Mouse (Mus musculus): Measurements from ENCODE around the gene Ptpn14. TPM values are rescaled to one million over a fixed set of nuclear protein-coding genes. Genes with fewer than 3 reads are reported as not detected.
A peak's percentile ranks its signal among the peaks of the same experiment; 100 is the strongest.

The Ptpn14 gene
- polyA plus RNA-seq, 1 experiment from 2014 or later: 9.6 TPM

DNA sequence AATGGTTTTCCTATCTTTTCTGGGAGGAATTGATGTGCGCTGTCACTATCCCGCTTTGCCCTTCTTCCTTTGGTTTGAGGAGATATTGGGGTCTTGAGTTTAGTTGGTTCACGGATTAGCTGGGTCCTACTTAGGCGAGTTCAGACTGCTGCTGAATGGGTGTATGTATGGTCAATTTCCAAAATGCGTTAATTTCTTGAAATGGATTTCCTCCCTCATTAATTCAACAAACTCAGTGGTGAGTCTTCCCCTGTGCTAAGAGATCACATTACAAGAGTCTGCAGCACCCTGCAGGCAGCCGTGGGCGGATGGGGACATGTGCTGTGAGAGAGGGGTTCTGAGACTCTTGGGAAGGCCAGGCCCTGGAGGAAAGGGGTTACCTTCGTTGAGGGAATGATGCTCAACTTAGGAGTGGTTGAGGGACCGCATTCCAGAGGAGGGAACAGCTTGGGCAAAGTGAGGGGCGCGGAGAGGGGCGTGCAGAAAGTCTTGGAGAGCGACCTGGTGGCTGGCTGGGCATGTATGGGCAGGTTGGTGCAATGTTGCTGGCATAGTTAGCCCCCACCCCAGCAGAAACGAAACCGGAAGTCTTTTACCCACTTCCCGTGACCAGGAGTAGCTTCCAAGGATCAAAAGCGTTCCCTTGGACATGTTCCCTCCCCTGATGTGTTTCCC lies 1.2 kb downstream of the Ptpn14 start:
- 17% methylated on average over 17 of the region's 17 CpGs for WGBS
- peak overlapping the region; percentile 95 for H3K4me3 ChIP-seq (ENCODE audit: low read length)
- H3K27ac ChIP-seq (ENCODE audit: low read length): peak overlapping the region; percentile 4; the same call in 1 of the 2 replicates
- peak overlapping the region; percentile 95 for H3K9ac ChIP-seq (ENCODE audit: low read length)
- no peaks in the 10 kb centered on the region for H3K36me3 ChIP-seq (ENCODE audit: control insufficient read depth, insufficient read depth)
- H3K4me2 ChIP-seq (ENCODE audit: low read depth, low read length): peak overlapping the region; percentile 93
- no peaks in the 10 kb centered on the region for H3K27me3 ChIP-seq (ENCODE audit: control insufficient read depth, insufficient read depth, low read length)
- peaks cover 39% of the 10 kb centered on the region for H3K4me1 ChIP-seq (ENCODE audit: control insufficient read depth, insufficient read depth, low read length)
- H3K9me3 ChIP-seq (replicated peaks; ENCODE audit: control insufficient read depth, low read length): peaks cover 4% of the 10 kb centered on the region; the same call in 1 of the 2 replicates
- no peak for ATAC-seq (replicated peaks; ENCODE audit: extremely low read depth, insufficient read depth, low FRiP score)

DNA sequence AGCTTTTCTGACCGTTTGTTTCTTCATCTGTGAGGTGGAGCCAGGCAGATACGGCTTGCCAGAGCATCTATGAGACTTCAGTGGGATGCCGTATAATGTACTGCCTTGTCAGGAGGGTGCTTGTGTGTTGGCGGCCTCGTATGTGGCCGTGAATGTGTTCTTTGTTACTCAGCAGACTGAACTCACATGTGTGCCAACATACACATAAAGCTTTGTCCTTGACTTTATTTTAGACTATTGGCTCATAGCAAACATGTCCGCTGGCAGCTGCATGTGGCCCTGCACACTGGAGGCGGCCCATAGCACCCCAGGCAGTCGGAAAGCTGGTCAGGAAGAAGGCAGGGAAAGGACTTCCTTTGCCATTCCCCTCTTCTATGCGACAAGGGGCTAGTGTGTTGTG lies 3.6 kb downstream of the Ptpn14 start:
- Histone ChIP-seq H3K9me3 (replicated peaks; ENCODE audit: control insufficient read depth, low read length) (no peaks in the 10 kb centered on the region), H3K4me3 (ENCODE audit: low read length) (no peak overlapping the region), H3K27ac (ENCODE audit: low read length) (0 out of 2 replicates have a peak overlapping the region, but pooled peaks have one; percentile 15), H3K4me1 (ENCODE audit: control insufficient read depth, insufficient read depth, low read length) (peaks cover 39% of the 10 kb centered on the region), H3K9ac (ENCODE audit: low read length) (no peak overlapping the region), H3K36me3 (ENCODE audit: control insufficient read depth, insufficient read depth) (no peaks in the 10 kb centered on the region), H3K4me2 (ENCODE audit: low read depth, low read length) (no peak overlapping the region), H3K27me3 (ENCODE audit: control insufficient read depth, insufficient read depth, low read length) (no peaks in the 10 kb centered on the region)
- no peak for ATAC-seq (replicated peaks; ENCODE audit: extremely low read depth, insufficient read depth, low FRiP score)
- WGBS: 67% methylated on average over 10 of the region's 10 CpGs

- H3K4me3 ChIP-seq (ENCODE audit: low read length): no peak overlapping the region
- ATAC-seq (replicated peaks; ENCODE audit: extremely low read depth, insufficient read depth, low FRiP score): no peak
- no peak overlapping the region for H3K9ac ChIP-seq (ENCODE audit: low read length)
- 0 out of 2 replicates have a peak overlapping the region, but pooled peaks have one; percentile 15 for H3K27ac ChIP-seq (ENCODE audit: low read length)
- peaks cover 35% of the 10 kb centered on the region for H3K4me1 ChIP-seq (ENCODE audit: control insufficient read depth, insufficient read depth, low read length)
- WGBS: 71% methylated on average over 8 of the region's 8 CpGs
- H3K36me3 ChIP-seq (ENCODE audit: control insufficient read depth, insufficient read depth): no peaks in the 10 kb centered on the region
- H3K9me3 ChIP-seq (replicated peaks; ENCODE audit: control insufficient read depth, low read length): no peaks in the 10 kb centered on the region
- H3K4me2 ChIP-seq (ENCODE audit: low read depth, low read length): no peak overlapping the region
- no peaks in the 10 kb centered on the region for H3K27me3 ChIP-seq (ENCODE audit: control insufficient read depth, insufficient read depth, low read length)
Measured at GRCm38 (mm10) chr1:189732156-189732555, 4.1 kb downstream of the Ptpn14 start.

DNA sequence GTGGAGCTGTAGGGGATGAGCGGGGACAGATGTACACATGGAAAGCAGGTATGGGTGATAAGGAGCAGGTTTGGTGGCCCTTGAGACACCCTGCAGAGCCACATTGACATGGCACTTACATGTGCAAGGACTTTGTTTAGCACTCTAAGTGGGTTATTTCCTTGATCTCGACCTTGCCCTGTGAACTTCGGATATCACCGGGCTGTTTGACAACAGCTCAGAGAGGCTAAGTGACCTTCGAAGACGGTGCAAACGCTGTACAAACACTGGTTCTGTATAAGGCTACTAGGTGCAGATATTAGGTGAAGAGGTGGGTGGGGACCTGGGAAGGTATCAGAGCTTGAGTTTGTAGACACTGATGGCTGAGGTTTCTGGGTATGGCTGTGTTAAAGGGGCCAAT lies 12.0 kb downstream of the Ptpn14 start:
- Histone ChIP-seq H3K9ac (ENCODE audit: low read length) (no peak overlapping the region), H3K4me3 (ENCODE audit: low read length) (no peak overlapping the region), H3K9me3 (replicated peaks; ENCODE audit: control insufficient read depth, low read length) (no peaks in the 10 kb centered on the region), H3K27ac (ENCODE audit: low read length) (no peak overlapping the region), H3K36me3 (ENCODE audit: control insufficient read depth, insufficient read depth) (no peaks in the 10 kb centered on the region), H3K4me2 (ENCODE audit: low read depth, low read length) (no peak overlapping the region), H3K4me1 (ENCODE audit: control insufficient read depth, insufficient read depth, low read length) (peaks cover 12% of the 10 kb centered on the region), H3K27me3 (ENCODE audit: control insufficient read depth, insufficient read depth, low read length) (no peaks in the 10 kb centered on the region)
- no peak for ATAC-seq (replicated peaks; ENCODE audit: extremely low read depth, insufficient read depth, low FRiP score)
- WGBS: 67% methylated on average over 7 of the region's 7 CpGs

GRCm38 (mm10) chr1:189742041-189742440 lies 14.0 kb downstream of the Ptpn14 start:
- Histone ChIP-seq H3K36me3 (ENCODE audit: control insufficient read depth, insufficient read depth) (no peaks in the 10 kb centered on the region), H3K4me3 (ENCODE audit: low read length) (no peak overlapping the region), H3K9me3 (replicated peaks; ENCODE audit: control insufficient read depth, low read length) (no peaks in the 10 kb centered on the region), H3K27ac (ENCODE audit: low read length) (no peak overlapping the region), H3K9ac (ENCODE audit: low read length) (no peak overlapping the region), H3K27me3 (ENCODE audit: control insufficient read depth, insufficient read depth, low read length) (no peaks in the 10 kb centered on the region), H3K4me2 (ENCODE audit: low read depth, low read length) (no peak overlapping the region), H3K4me1 (ENCODE audit: control insufficient read depth, insufficient read depth, low read length) (peaks cover 23% of the 10 kb centered on the region)
- WGBS: 73% methylated on average over 5 of the region's 5 CpGs
- ATAC-seq (replicated peaks; ENCODE audit: extremely low read depth, insufficient read depth, low FRiP score): no peak

DNA sequence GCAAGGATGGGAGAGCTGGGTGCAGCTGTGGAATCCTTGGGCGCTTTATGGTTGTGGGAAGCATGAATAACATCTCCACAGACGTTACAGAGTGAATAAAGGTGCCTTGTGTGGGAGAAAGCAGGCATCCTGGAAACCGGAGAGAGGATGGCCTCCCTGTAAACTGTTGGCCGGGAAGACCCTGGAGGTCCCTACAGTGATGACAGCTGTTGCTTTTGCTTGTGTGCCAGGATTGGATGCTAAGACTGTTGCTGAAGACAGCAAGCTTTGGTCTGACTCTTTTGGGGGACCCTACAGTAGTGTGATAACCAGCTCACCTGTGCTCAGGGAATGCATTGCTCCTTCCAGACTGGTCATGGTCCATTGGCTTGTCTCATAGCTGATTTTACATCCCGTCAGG lies 15.1 kb downstream of the Ptpn14 start:
- Histone ChIP-seq H3K36me3 (ENCODE audit: control insufficient read depth, insufficient read depth) (no peaks in the 10 kb centered on the region), H3K9me3 (replicated peaks; ENCODE audit: control insufficient read depth, low read length) (no peaks in the 10 kb centered on the region), H3K27me3 (ENCODE audit: control insufficient read depth, insufficient read depth, low read length) (no peaks in the 10 kb centered on the region), H3K4me1 (ENCODE audit: control insufficient read depth, insufficient read depth, low read length) (peaks cover 24% of the 10 kb centered on the region), H3K9ac (ENCODE audit: low read length) (no peak overlapping the region), H3K4me2 (ENCODE audit: low read depth, low read length) (no peak overlapping the region), H3K27ac (ENCODE audit: low read length) (no peak overlapping the region), H3K4me3 (ENCODE audit: low read length) (no peak overlapping the region)
- no peak for ATAC-seq (replicated peaks; ENCODE audit: extremely low read depth, insufficient read depth, low FRiP score)
- 76% methylated on average over 5 of the region's 5 CpGs for WGBS

GRCm38 (mm10) chr1:189744914-189745710 lies 17.0 kb downstream of the Ptpn14 start:
- H3K27ac ChIP-seq (ENCODE audit: low read length): peak overlapping the region; percentile 11; the same call in 1 of the 2 replicates
- H3K4me1 ChIP-seq (ENCODE audit: control insufficient read depth, insufficient read depth, low read length): peaks cover 34% of the 10 kb centered on the region
- H3K9ac ChIP-seq (ENCODE audit: low read length): no peak overlapping the region
- 48% methylated on average over 4 of the region's 4 CpGs for WGBS
- H3K4me2 ChIP-seq (ENCODE audit: low read depth, low read length): no peak overlapping the region
- ATAC-seq (replicated peaks; ENCODE audit: extremely low read depth, insufficient read depth, low FRiP score): 0 out of 2 replicates have a peak, but pooled peaks have one; percentile 16
- H3K9me3 ChIP-seq (replicated peaks; ENCODE audit: control insufficient read depth, low read length): no peaks in the 10 kb centered on the region
- no peak overlapping the region for H3K4me3 ChIP-seq (ENCODE audit: low read length)
- no peaks in the 10 kb centered on the region for H3K36me3 ChIP-seq (ENCODE audit: control insufficient read depth, insufficient read depth)
- H3K27me3 ChIP-seq (ENCODE audit: control insufficient read depth, insufficient read depth, low read length): no peaks in the 10 kb centered on the region

DNA sequence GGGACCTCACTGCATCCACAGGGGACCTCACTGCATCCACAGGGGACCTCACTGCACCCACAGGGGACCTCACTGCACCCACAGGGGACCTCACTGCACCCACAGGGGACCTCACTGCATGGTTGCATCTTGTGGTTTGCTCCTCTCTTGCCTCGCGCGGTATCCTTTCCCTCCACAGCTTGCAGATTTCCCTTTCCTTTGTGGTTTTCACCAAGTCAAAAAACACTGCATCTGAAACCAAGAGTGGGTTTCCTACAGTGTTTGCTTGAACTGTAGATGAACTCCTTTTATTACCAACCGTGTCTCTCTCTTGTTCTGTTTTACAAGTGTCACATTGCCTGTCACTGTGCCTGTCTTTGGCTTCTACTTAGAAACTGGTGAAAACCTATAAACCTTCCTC lies 18.5 kb downstream of the Ptpn14 start:
- 71% methylated on average over 4 of the region's 4 CpGs for WGBS
- peaks cover 39% of the 10 kb centered on the region for H3K4me1 ChIP-seq (ENCODE audit: control insufficient read depth, insufficient read depth, low read length)

GRCm38 (mm10) chr1:189749789-189750188 lies 21.7 kb downstream of the Ptpn14 start:
- Histone ChIP-seq H3K9ac (ENCODE audit: low read length) (peak overlapping the region; percentile 45; the same call in 1 of the 2 replicates), H3K4me2 (ENCODE audit: low read depth, low read length) (peak overlapping the region; percentile 43), H3K27me3 (ENCODE audit: control insufficient read depth, insufficient read depth, low read length) (no peaks in the 10 kb centered on the region), H3K27ac (ENCODE audit: low read length) (peak overlapping the region; percentile 64), H3K4me1 (ENCODE audit: control insufficient read depth, insufficient read depth, low read length) (peaks cover 35% of the 10 kb centered on the region), H3K36me3 (ENCODE audit: control insufficient read depth, insufficient read depth) (no peaks in the 10 kb centered on the region), H3K9me3 (replicated peaks; ENCODE audit: control insufficient read depth, low read length) (no peaks in the 10 kb centered on the region), H3K4me3 (ENCODE audit: low read length) (no peak overlapping the region)
- no peak for ATAC-seq (replicated peaks; ENCODE audit: extremely low read depth, insufficient read depth, low FRiP score)
- WGBS: 88% methylated on average over 4 of the region's 4 CpGs

More for the DNA sequence above, 18.5 kb downstream of the Ptpn14 start:
- Histone ChIP-seq H3K4me3 (ENCODE audit: low read length) (no peak overlapping the region), H3K9me3 (replicated peaks; ENCODE audit: control insufficient read depth, low read length) (no peaks in the 10 kb centered on the region), H3K27me3 (ENCODE audit: control insufficient read depth, insufficient read depth, low read length) (no peaks in the 10 kb centered on the region), H3K9ac (ENCODE audit: low read length) (no peak overlapping the region), H3K36me3 (ENCODE audit: control insufficient read depth, insufficient read depth) (no peaks in the 10 kb centered on the region), H3K27ac (ENCODE audit: low read length) (no peak overlapping the region), H3K4me2 (ENCODE audit: low read depth, low read length) (no peak overlapping the region)
- ATAC-seq (replicated peaks; ENCODE audit: extremely low read depth, insufficient read depth, low FRiP score): no peak
